ENCODE assay signal across 7 mouse cellular contexts in genomic region chr7:64873266-64873665, GRCm38 (mm10). TPM values are rescaled to one million over a fixed set of nuclear protein-coding genes. Genes with fewer than 3 reads are reported as not detected.
DNase-seq lines count a peak whose midpoint lies in the region; ATAC-seq lines count a peak whose summit lies in the region.

No protein-coding gene starts in this region.

- intact Hi-C loops in left cerebral cortex, postnatal 4 days (cut with DNase I), result no loop called here

- H3K4me3 ChIP-seq in megakaryocyte, embryonic 14.5 days (replicated peaks), result peak overlapping the region; percentile 99
- peak overlapping the region; percentile 83 for H3K4me3 ChIP-seq in forebrain, embryonic 15.5 days
- peak overlapping the region; percentile 90 for H3K4me3 ChIP-seq in limb, embryonic 12.5 days (replicated peaks)
- peak overlapping the region; percentile 91 for H3K4me3 ChIP-seq in stomach, embryonic 16.5 days (replicated peaks; ENCODE audit: low read length)

- H3K9me3 ChIP-seq in megakaryocyte, embryonic 14.5 days, result no peaks in the 10 kb centered on the region
- H3K9me3 ChIP-seq in forebrain, embryonic 15.5 days, result no peaks in the 10 kb centered on the region
- H3K9me3 ChIP-seq in limb, embryonic 12.5 days, result no peaks in the 10 kb centered on the region
- H3K9me3 ChIP-seq in stomach, embryonic 16.5 days (replicated peaks; ENCODE audit: control insufficient read depth, low read length), result no peaks in the 10 kb centered on the region

- peak overlapping the region; percentile 94 for H3K27ac ChIP-seq in forebrain, embryonic 15.5 days (replicated peaks)
- peak overlapping the region; percentile 96 for H3K27ac ChIP-seq in limb, embryonic 12.5 days
- H3K27ac ChIP-seq in stomach, embryonic 16.5 days (ENCODE audit: low read length), result peak overlapping the region; percentile 97

- WGBS in forebrain, embryonic 15.5 days, result 38% methylated on average over 11 of the region's 11 CpGs
- WGBS in limb, embryonic 12.5 days, result 34% methylated on average over 11 of the region's 11 CpGs
- 39% methylated on average over 11 of the region's 11 CpGs for WGBS in stomach, embryonic 16.5 days

- peak overlapping the region; percentile 29 for H3K9ac ChIP-seq in forebrain, embryonic 15.5 days (replicated peaks)
- H3K9ac ChIP-seq in limb, embryonic 12.5 days (replicated peaks), result no peak overlapping the region
- H3K9ac ChIP-seq in stomach, embryonic 16.5 days (ENCODE audit: low read length), result peak overlapping the region; percentile 35; the same call in 1 of the 2 replicates

- no peak for DNase-seq in left cerebral cortex, postnatal 4 days
- no peak for DNase-seq in ovary, postnatal 14 days (ENCODE audit: low spot score)

- H3K27me3 ChIP-seq in megakaryocyte, embryonic 14.5 days (replicated peaks), result peaks cover 3% of the 10 kb centered on the region
- no peaks in the 10 kb centered on the region for H3K27me3 ChIP-seq in forebrain, embryonic 15.5 days
- peaks cover 31% of the 10 kb centered on the region for H3K27me3 ChIP-seq in limb, embryonic 12.5 days
- no peaks in the 10 kb centered on the region for H3K27me3 ChIP-seq in stomach, embryonic 16.5 days (ENCODE audit: control insufficient read depth, insufficient read depth, low read length)

- ATAC-seq in megakaryocyte, adult 5-6 weeks (ENCODE audit: poor library complexity, severe bottlenecking), result no peak
- no peak; the same call in 1 of the 2 replicates for ATAC-seq in forebrain, embryonic 15.5 days (replicated peaks)
- ATAC-seq in limb, embryonic 12.5 days (ENCODE audit: insufficient number of reproducible peaks, insufficient read depth, low FRiP score, low TSS enrichment, low read depth), result peak; percentile 8; the same call in 1 of the 2 replicates
- ATAC-seq in stomach, embryonic 16.5 days (ENCODE audit: insufficient read depth, low FRiP score), result 0 out of 2 replicates have a peak, but pooled peaks have one; percentile 1

- peaks cover 6% of the 10 kb centered on the region for H3K36me3 ChIP-seq in megakaryocyte, embryonic 14.5 days (replicated peaks; ENCODE audit: low read length)
- no peaks in the 10 kb centered on the region for H3K36me3 ChIP-seq in forebrain, embryonic 15.5 days
- peaks cover 15% of the 10 kb centered on the region for H3K36me3 ChIP-seq in limb, embryonic 12.5 days
- no peaks in the 10 kb centered on the region for H3K36me3 ChIP-seq in stomach, embryonic 16.5 days (ENCODE audit: control insufficient read depth, insufficient read depth, low read length)

- H3K4me1 ChIP-seq in megakaryocyte, embryonic 14.5 days, result peaks cover 32% of the 10 kb centered on the region
- H3K4me1 ChIP-seq in forebrain, embryonic 15.5 days, result peaks cover 37% of the 10 kb centered on the region
- peaks cover 12% of the 10 kb centered on the region for H3K4me1 ChIP-seq in limb, embryonic 12.5 days (replicated peaks)
- H3K4me1 ChIP-seq in stomach, embryonic 16.5 days (ENCODE audit: control insufficient read depth, insufficient read depth, low read length), result peaks cover 13% of the 10 kb centered on the region

- peak overlapping the region; percentile 39 for H3K4me2 ChIP-seq in forebrain, embryonic 15.5 days (replicated peaks)
- H3K4me2 ChIP-seq in limb, embryonic 12.5 days, result peak overlapping the region; percentile 88
- H3K4me2 ChIP-seq in stomach, embryonic 16.5 days (ENCODE audit: low read depth, low read length), result peak overlapping the region; percentile 63

RNA-seq across cellular contexts. Expression of gene Nsmce3, which starts 0.5 kb away (rescaled TPM):
- 2.8 and 7.6 TPM in 2 replicates for polyA plus RNA-seq in megakaryocyte, embryonic 14.5 days (2012; ENCODE audit: insufficient read depth, low replicate concordance)
- 3.6 and 5.2 TPM in 2 replicates for total RNA-seq in megakaryocyte, adult 5-6 weeks (2015)
- total RNA-seq in megakaryocyte, adult 5-6 weeks (2017), result 3.8 TPM in 2 replicates
- 9.6 and 10.0 TPM in 2 replicates for polyA plus RNA-seq in forebrain, embryonic 15.5 days (2015; fragmentation: Nextera tagmentation; extraction: Ambion mirVana)
- 11.6 and 12.0 TPM in 2 replicates for polyA plus RNA-seq in limb, embryonic 12.5 days (2016; fragmentation: Nextera tagmentation; extraction: Ambion mirVana)
- polyA plus RNA-seq in stomach, embryonic 16.5 days (2015; fragmentation: Nextera tagmentation; extraction: Ambion mirVana), result 9.7 and 10.6 TPM in 2 replicates
- 10 to 100 TPM; 11.8 to 12.5 TPM for total RNA-seq in left cerebral cortex, postnatal 4 days (2021)

Comparison
In these comparisons a context has a peak if more than half of its experiments do, and no peak if none do; other contexts are left out.
1. ATAC-seq: peak in limb, embryonic 12.5 days (single experiment) and stomach, embryonic 16.5 days (single experiment); none in megakaryocyte, adult 5-6 weeks (single experiment) and forebrain, embryonic 15.5 days (single experiment).
2. Peak in every context shown above with its lines, with median percentiles within 50 percentile points of each other: H3K4me3 ChIP-seq, H3K27ac ChIP-seq and H3K4me2 ChIP-seq.